Mouse (Mus musculus) testis, adult 2 months (tissue): ENCODE measurements around the gene Hipk1. TPM values are rescaled to one million over a fixed set of nuclear protein-coding genes. Genes with fewer than 3 reads are reported as not detected.

Experiments
- H3K27ac ChIP-seq: fragments of 200-500 bp; 2 replicates; pipeline ENCODE4 v1.5.1; 2012; ENCODE audit warnings: low read depth, low read length; ENCODE audit not compliant: control insufficient read depth, insufficient read depth
- H3K27me3 ChIP-seq: fragments of 200-500 bp; 2 replicates; pipeline ENCODE4 v1.6.1; 2012; ENCODE audit warnings: mild to moderate bottlenecking, low read length, moderate library complexity; ENCODE audit not compliant: control insufficient read depth, insufficient read depth
- H3K36me3 ChIP-seq: fragments of 200-500 bp; 2 replicates; pipeline ENCODE4 v1.6.1; 2012; ENCODE audit warnings: mild to moderate bottlenecking, low read length; ENCODE audit not compliant: control insufficient read depth, insufficient read depth
- H3K4me1 ChIP-seq: fragments of 200-500 bp; 2 replicates; pipeline ENCODE4 v1.6.1; 2012; ENCODE audit warnings: low read length; ENCODE audit not compliant: control insufficient read depth, insufficient read depth
- H3K4me3 ChIP-seq: fragments of 200-500 bp; 2 replicates; pipeline ENCODE4 v1.5.1; 2012; ENCODE audit warnings: low read depth, mild to moderate bottlenecking, low read length, moderate library complexity, mixed read lengths; ENCODE audit not compliant: control insufficient read depth
- CTCF ChIP-seq: fragments of 200-500 bp; IDR thresholded peaks from 2 replicates; pipeline ENCODE4 v1.5.1; 2012; ENCODE audit warnings: low read depth, mild to moderate bottlenecking, inconsistent platforms, low read length, moderate library complexity; ENCODE audit not compliant: control insufficient read depth, insufficient read depth, insufficient replicate concordance
- POLR2A ChIP-seq: fragments of 200-500 bp; IDR thresholded peaks from 2 replicates; pipeline ENCODE4 v1.6.1; 2012; ENCODE audit warnings: low read depth, mild to moderate bottlenecking, inconsistent platforms, low read length, moderate library complexity; ENCODE audit not compliant: control insufficient read depth
- polyA plus RNA-seq: library from polyadenylated mRNA; depleted of rRNA; stranded (reverse); fragments of >200 nt; gene quantifications from 2 replicates; pipeline ENCODE4 v1.2.3, GENCODE M21; 2012

The Hipk1 gene
- polyA plus RNA-seq, 1 experiment, result 224 TPM

GRCm38 (mm10) chr3:103729850-103730249 lies 61.5 kb downstream of the Hipk1 start:
- Histone ChIP-seq H3K27ac (no peak overlapping the region), H3K27me3 (no peaks in the 10 kb centered on the region), H3K4me1 (no peaks in the 10 kb centered on the region), H3K4me3 (no peak overlapping the region), H3K36me3 (no peaks in the 10 kb centered on the region)
- no peak for TF ChIP-seq CTCF
- no peak for TF ChIP-seq POLR2A

DNA sequence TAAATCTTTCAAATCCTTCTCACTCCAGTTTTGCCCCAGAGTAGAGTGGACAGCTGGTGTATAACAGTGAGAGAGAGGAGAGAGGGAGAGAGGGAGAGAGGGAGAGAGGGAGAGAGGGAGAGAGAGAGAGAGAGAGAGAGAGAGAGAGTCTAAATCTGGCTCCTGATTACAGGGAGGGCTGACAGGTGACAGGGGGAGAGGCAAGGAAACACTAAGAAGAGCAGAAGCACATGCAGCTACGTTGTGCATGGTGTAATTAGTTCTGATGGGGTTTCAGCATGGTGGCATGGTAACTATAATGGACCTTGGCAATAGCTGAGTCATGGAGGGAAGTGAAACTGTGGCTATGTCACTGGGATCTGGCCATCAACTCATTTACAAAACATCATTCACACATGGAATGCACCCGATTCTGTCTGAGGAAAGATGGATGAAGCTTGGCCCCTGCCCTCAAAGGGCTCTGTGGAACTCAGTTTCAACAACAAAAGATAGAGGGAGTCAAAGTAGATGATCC lies 63.5 kb downstream of the Hipk1 start:
- Histone ChIP-seq H3K4me3 (no peak overlapping the region), H3K36me3 (no peaks in the 10 kb centered on the region), H3K4me1 (no peaks in the 10 kb centered on the region), H3K27ac (no peak overlapping the region), H3K27me3 (no peaks in the 10 kb centered on the region)
- no peak for TF ChIP-seq POLR2A
- TF ChIP-seq CTCF, result no peak

DNA sequence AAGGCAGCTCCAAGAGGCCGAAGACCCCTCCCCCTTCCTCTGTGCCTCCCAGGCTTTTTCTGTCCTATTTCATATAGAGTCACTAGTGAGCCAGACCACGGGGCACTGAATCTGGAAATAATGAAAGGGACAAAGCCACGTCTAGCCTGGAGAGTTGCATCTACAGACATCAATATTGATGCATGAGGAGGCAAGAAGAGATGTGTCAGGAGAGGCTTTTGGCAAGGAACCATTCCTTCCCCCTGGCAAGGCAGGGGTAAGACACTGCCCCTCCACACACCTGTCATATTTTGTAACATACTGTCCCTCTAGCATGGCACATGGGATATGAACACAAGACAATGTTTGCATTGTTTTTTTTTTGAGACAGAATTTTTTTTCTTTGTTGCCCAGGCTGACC lies 64.7 kb downstream of the Hipk1 start:
- Histone ChIP-seq H3K36me3 (no peaks in the 10 kb centered on the region), H3K4me1 (no peaks in the 10 kb centered on the region), H3K27me3 (no peaks in the 10 kb centered on the region), H3K27ac (no peak overlapping the region), H3K4me3 (no peak overlapping the region)
- TF ChIP-seq CTCF, result no peak
- no peak for TF ChIP-seq POLR2A

DNA sequence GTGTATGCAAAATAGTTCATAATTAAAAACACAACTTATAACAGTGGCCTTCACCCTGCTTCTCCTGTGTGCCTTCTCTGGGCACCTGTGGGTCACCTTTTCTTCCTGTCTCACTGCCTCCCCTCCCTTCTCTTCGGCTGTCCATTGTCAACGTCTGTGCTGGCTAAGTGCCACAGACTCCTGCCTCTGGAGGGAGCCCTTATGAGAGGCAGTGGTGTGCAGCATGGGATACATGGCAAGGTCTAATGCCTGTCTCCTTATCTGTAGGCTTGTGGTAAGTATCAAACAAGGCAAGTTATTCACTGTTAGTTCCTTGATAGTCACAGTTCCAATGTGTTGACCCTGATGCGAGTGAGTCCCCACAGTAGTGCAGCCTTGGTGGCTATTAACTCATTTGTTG lies 67.2 kb downstream of the Hipk1 start:
- Histone ChIP-seq H3K36me3 (no peaks in the 10 kb centered on the region), H3K27me3 (no peaks in the 10 kb centered on the region), H3K4me3 (no peak overlapping the region), H3K4me1 (no peaks in the 10 kb centered on the region; the same call in 1 of the 2 replicates), H3K27ac (no peak overlapping the region)
- no peak for TF ChIP-seq CTCF
- TF ChIP-seq POLR2A, result no peak

DNA sequence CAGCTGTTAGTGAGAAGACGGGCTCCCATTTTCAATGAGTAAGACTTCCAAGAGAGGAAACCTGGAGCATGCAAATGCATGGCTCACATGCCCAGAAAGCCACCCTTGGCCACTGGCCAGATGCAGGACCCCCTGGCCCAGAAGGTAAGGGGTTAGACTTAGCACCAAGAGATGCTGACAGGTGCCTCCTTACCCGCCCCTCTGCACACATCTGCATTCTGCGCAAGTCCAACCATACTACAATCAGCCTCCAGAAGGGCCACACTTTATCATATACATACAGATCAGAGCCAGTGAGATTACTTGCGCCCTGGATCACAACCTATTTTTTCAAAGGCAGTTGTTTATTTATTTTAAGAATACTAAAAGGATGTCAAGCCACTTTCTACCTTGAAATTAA lies 72.6 kb downstream of the Hipk1 start:
- Histone ChIP-seq H3K4me1 (peaks cover 5% of the 10 kb centered on the region), H3K36me3 (no peaks in the 10 kb centered on the region), H3K27ac (no peak overlapping the region), H3K4me3 (no peak overlapping the region), H3K27me3 (no peaks in the 10 kb centered on the region)
- no peak for TF ChIP-seq CTCF
- no peak for TF ChIP-seq POLR2A

- peaks cover 5% of the 10 kb centered on the region for H3K4me1 ChIP-seq
- H3K27ac ChIP-seq, result peak overlapping the region; percentile 40
- H3K36me3 ChIP-seq, result no peaks in the 10 kb centered on the region
- no peak overlapping the region for H3K4me3 ChIP-seq
- TF ChIP-seq CTCF (no peak), POLR2A (no peak)
- no peaks in the 10 kb centered on the region for H3K27me3 ChIP-seq
These were observed 74.3 kb downstream of the Hipk1 start for GRCm38 (mm10) chr3:103716774-103717760.

GRCm38 (mm10) chr3:103715762-103716693 lies 75.3 kb downstream of the Hipk1 start:
- Histone ChIP-seq H3K4me3 (no peak overlapping the region), H3K27ac (no peak overlapping the region), H3K4me1 (peaks cover 5% of the 10 kb centered on the region), H3K36me3 (no peaks in the 10 kb centered on the region), H3K27me3 (no peaks in the 10 kb centered on the region)
- TF ChIP-seq CTCF, result no peak
- TF ChIP-seq POLR2A, result no peak
